Mouse (Mus musculus): ENCODE data around the gene Ankrd40.

The Ankrd40 gene

GRCm38 (mm10) chr11:94327693-94328643, at the start of gene Ankrd40:
Gene Ankrd40, plus strand, starts transcription at chr11:94328001.
- peak; percentile 78 for DNase-seq (ENCODE audit: extremely low spot score, low read depth, low spot score)

GRCm38 (mm10) chr11:94281199-94282181, 46.3 kb upstream of the Ankrd40 start, which contains the start of gene Gm21885:
Gene Gm21885, plus strand, starts transcription at chr11:94281873.
- no peak for DNase-seq (ENCODE audit: extremely low spot score, low read depth, low spot score)

GRCm38 (mm10) chr11:94282291-94282690, 45.5 kb upstream of the Ankrd40 start:
- DNase-seq (ENCODE audit: extremely low spot score, low read depth, low spot score): no peak

- DNase-seq (ENCODE audit: extremely low spot score, low read depth, low spot score): no peak
Measured at GRCm38 (mm10) chr11:94283536-94284099, 44.2 kb upstream of the Ankrd40 start.

GRCm38 (mm10) chr11:94285886-94286574, 41.8 kb upstream of the Ankrd40 start:
- no peak for DNase-seq (ENCODE audit: extremely low spot score, low read depth, low spot score)

GRCm38 (mm10) chr11:94287105-94287504, 40.7 kb upstream of the Ankrd40 start:
- no peak for DNase-seq (ENCODE audit: extremely low spot score, low read depth, low spot score)

- DNase-seq (ENCODE audit: extremely low spot score, low read depth, low spot score): no peak
Measured at GRCm38 (mm10) chr11:94290062-94290740, 37.6 kb upstream of the Ankrd40 start.

- DNase-seq (ENCODE audit: extremely low spot score, low read depth, low spot score): no peak
Measured at GRCm38 (mm10) chr11:94294996-94295845, 32.6 kb upstream of the Ankrd40 start.

- no peak for DNase-seq (ENCODE audit: extremely low spot score, low read depth, low spot score)
Measured at GRCm38 (mm10) chr11:94312733-94313132, 15.1 kb upstream of the Ankrd40 start.

GRCm38 (mm10) chr11:94314098-94314652, 13.6 kb upstream of the Ankrd40 start:
- DNase-seq (ENCODE audit: extremely low spot score, low read depth, low spot score): no peak

- DNase-seq (ENCODE audit: extremely low spot score, low read depth, low spot score): no peak
Measured at GRCm38 (mm10) chr11:94315308-94315707, 12.5 kb upstream of the Ankrd40 start.

GRCm38 (mm10) chr11:94316528-94316927, 11.3 kb upstream of the Ankrd40 start:
- DNase-seq (ENCODE audit: extremely low spot score, low read depth, low spot score): no peak

- DNase-seq (ENCODE audit: extremely low spot score, low read depth, low spot score): no peak
Measured at GRCm38 (mm10) chr11:94317014-94317413, 10.8 kb upstream of the Ankrd40 start.

GRCm38 (mm10) chr11:94317515-94317914, 10.3 kb upstream of the Ankrd40 start:
- DNase-seq (ENCODE audit: extremely low spot score, low read depth, low spot score): no peak

GRCm38 (mm10) chr11:94318056-94318455, 9.7 kb upstream of the Ankrd40 start:
- DNase-seq (ENCODE audit: extremely low spot score, low read depth, low spot score): no peak

GRCm38 (mm10) chr11:94320969-94321930, 6.6 kb upstream of the Ankrd40 start:
- no peak for DNase-seq (ENCODE audit: extremely low spot score, low read depth, low spot score)

GRCm38 (mm10) chr11:94321931-94322400, 5.8 kb upstream of the Ankrd40 start, which contains the start of gene Luc7l3:
Gene Luc7l3, minus strand, starts transcription at chr11:94321988.
- DNase-seq (ENCODE audit: extremely low spot score, low read depth, low spot score): no peak

Measured in hindlimb bud, embryonic 11.5 days (tissue).